Mouse (Mus musculus): Measurements from ENCODE around the gene Nsun2. TPM values are rescaled to one million over a fixed set of nuclear protein-coding genes. Genes with fewer than 3 reads are reported as not detected.
"Not testable (repeated sequence)": the region's sequence is repeated elsewhere in the genome, so short reads cannot be mapped to it uniquely, and the experiment has no call there.

Gene Nsun2
- total RNA-seq, 2 experiments from 2014 or later, result 49.5 to 50.7 TPM

DNA sequence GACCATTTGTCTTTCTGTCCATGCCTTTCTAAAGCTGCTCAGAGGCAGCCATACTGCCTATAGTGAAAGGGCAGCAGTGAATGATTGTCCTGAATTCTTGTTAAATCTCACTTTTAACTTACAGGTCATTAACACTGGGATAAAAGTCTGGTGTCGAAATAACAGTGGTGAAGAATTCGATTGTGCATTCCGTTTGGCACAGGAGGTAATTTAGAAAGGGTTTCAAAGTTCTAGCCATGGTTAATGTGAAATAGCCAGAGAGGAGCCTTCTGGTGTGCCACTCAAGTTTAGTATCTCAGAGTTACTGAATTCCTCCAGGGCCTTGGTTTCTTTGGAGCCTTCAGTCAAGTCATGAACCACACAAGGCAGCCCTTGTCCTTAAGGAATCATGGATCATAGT is 97.6 kb downstream of the Nsun2 start:
- DNase-seq (ENCODE audit: low spot score in 2 of 2), result no peak

GRCm38 (mm10) chr13:69631659-69632058 is 98.1 kb downstream of the Nsun2 start:
- no peak for DNase-seq (ENCODE audit: low spot score in 2 of 2)

DNA sequence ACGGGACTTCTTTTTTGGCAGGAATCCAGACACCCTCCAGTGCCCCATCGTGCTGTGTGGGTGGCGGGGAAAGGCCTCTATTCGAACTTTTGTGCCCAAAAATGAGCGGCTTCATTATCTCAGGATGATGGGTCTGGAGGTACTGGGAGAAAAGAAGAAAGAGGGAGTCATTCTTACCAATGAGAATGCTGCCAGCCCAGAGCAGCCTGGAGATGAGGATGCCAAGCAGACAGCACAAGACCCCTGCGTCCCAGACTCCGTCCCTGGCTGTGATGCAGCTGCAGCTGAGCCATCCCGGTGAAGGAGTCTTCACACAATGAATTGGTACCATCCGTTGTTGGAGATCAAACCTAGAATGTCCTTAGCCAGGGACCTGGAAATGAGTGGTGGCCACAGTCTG is 100.0 kb downstream of the Nsun2 start:
- DNase-seq (ENCODE audit: low spot score in 2 of 2), result no peak

- no peak for DNase-seq (ENCODE audit: low spot score in 2 of 2)
Measured at GRCm38 (mm10) chr13:69633988-69634387, 100.4 kb downstream of the Nsun2 start.

DNA sequence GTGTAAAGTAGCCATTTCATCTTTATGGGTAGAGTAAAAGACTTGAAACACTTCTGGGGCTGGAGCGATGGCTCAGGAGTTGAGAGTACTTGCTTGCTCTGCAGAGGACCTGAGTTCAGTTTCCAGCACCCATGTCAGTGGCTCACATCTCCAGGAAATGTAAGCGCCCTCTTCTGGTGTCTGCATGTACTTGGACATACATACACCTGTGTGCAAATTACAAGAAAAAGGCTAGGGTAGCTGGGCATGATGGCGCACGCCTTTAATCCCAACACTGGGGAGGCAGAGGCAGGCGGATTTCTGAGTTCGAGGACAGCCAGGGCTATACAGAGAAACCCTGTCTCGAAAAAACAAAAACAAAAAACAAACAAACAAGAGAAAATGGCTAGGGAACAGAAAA is 102.3 kb downstream of the Nsun2 start:
- not testable (repeated sequence) for DNase-seq (ENCODE audit: low spot score in 2 of 2)

DNA sequence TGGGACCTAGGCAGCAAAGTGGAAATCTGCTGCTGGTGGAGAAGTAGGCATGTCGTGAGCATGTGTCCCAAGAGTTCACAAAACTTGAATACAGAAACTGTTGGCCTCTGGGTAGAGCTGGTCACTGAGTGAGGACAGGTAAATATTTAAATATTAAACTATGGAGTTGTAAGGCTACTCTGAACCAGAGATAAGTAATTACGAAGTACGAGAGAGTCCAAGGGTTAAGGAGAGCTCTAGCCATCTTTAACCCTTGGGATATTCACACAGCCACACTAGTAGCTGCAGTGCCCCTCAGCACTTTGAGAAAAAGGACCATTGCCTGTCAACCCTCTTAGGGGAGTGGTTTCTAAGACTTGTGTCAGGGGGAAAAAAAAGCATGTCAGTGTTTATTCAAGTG is 102.8 kb downstream of the Nsun2 start:
- no peak for DNase-seq (ENCODE audit: low spot score in 2 of 2)

GRCm38 (mm10) chr13:69636816-69637215 is 103.3 kb downstream of the Nsun2 start:
- DNase-seq (ENCODE audit: low spot score in 2 of 2), result no peak

DNA sequence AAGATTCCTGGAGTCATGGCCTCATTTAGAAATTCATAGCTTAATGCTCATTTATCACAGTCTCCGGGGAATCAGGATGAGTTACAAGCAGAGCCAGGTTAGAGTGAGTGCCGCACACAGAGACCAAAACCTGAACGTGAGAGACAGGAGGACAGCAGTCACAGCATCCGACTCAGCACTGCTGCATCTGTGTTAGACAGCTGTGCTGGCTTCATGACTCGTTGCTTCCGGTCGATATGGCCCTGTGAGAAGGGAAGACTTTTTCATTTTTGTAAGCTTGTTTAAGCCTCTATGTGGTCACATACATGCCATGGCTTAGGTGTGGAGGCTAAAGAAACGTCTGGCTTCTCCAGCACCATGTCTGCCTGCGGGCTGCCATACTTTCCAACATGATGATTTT is 104.1 kb downstream of the Nsun2 start:
- no peak for DNase-seq (ENCODE audit: low spot score in 2 of 2)

DNA sequence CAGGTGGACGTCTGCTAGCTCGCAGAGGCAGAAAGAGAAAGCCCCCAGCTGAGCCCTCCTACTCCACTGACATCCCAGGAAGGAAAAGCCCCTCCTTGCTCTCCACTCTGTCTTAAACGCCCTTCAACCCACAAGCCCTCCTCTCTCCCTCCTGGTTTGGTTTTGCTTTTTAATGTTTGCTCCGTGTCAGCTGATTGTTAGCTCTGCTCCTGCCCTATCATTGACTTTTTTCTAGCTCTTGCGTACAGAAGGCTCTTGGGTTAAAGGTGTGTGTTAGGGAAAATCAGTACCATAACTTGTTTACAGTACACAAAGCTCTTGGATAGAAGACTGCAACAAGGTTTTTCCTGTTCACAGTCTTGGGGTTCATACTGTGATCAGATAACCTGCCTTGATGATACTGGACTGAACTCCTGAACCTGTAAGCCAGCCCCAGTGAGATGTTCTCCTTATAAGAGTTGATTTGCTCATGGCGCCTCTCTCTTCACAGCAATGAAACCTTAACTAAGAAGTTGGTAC is 104.6 kb downstream of the Nsun2 start:
- DNase-seq (ENCODE audit: low spot score in 2 of 2), result no peak

DNA sequence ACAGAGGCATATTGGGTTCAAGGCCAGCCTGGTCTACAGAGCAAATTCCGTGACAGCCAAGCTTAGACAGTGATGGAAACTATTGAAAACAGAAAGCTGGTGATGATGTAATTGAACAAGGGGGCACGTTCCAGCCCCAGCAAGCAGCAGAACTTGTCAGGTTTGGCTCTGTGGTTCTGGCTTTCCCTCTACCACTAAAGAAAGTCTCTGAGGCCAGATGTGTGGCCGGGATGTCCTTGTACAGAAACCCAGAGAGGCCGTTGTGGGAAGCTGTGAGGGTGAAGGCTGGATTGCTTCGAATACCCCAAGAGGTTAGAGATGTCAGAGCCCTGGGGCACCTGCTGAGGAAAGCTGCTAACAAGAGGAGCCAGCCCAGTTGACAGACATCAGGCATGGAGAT is 105.7 kb downstream of the Nsun2 start:
- no peak for DNase-seq (ENCODE audit: low spot score in 2 of 2)

DNA sequence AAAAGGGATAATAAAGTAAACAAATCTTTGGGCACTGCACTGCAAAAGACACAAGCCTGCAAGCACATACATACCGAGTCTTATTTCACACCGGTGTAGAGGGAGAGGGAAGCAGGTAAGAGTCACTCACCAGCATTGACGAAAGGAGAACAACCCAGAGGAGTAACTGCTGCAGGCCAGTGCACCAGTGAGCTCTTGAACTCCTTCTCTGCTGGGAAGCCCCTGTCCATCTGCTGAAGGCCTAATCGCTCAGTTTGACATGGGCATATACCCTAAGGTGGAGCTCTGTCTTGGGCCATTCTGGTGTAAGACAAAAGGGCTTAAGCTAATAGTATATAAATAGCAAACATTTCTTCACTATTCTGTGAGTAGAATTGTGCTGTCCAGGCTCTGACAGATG is 106.6 kb downstream of the Nsun2 start:
- no peak for DNase-seq (ENCODE audit: low spot score in 2 of 2)

DNA sequence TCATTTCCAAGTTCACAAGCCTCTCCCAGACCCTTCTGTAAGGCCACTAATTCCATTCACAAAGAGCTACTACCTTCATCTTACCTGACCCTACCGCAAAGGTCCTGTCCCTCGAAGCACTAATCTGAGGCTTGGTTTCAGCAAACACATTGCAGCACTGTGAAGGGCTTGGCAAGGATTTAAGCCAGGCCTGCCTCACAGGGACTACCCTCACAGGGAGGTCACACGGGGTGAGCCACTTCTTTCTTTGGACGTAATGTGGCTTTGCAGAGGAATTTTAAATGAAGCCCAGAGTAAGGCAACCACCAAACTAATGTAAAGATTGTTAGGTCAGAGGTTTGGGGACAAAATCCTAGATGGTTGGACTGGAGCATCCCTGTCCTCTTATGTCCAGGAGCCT is 107.0 kb downstream of the Nsun2 start:
- no peak for DNase-seq (ENCODE audit: low spot score in 2 of 2)

DNA sequence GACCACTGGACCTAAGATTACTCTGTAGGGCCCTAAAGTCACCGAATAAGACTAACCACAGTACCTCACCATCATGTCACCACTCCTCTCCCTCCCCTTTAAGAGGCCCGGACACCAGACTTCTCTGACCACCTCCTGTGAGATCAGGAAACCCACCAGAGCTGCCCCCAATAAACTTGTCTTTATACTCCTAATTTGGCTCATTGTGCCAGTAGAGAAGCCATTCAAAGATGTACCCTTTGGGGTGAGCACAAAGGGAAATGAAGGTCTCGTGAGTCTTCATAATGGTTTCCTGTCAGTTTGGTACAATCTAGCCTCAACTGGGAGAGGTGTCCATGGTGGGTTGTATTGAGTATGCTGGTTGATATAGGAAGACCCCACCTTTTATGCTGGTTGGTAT is 107.5 kb downstream of the Nsun2 start:
- DNase-seq (ENCODE audit: low spot score in 2 of 2), result no peak

- DNase-seq (ENCODE audit: low spot score in 2 of 2), result no peak
Measured at GRCm38 (mm10) chr13:69642656-69643216, 109.2 kb downstream of the Nsun2 start.

DNA sequence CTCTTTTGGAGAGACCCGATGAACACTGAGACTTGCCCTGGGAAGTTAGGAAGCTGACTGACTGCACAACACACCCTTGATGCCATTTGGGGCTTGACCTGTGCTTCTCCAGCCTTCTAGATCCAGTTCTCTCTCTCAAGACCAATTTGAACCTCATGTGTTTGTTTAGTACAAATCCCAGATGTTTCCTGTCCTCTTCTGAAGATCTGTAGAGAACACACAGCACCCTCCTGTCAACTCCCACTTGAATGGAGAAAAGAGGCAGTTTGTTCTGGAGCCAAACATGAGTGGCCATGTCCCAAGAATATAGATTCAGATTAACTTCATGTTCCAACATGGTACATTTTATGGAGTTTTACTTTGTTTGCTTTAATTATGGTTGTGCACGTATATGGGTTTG is 110.4 kb downstream of the Nsun2 start:
- no peak for DNase-seq (ENCODE audit: low spot score in 2 of 2)

DNA sequence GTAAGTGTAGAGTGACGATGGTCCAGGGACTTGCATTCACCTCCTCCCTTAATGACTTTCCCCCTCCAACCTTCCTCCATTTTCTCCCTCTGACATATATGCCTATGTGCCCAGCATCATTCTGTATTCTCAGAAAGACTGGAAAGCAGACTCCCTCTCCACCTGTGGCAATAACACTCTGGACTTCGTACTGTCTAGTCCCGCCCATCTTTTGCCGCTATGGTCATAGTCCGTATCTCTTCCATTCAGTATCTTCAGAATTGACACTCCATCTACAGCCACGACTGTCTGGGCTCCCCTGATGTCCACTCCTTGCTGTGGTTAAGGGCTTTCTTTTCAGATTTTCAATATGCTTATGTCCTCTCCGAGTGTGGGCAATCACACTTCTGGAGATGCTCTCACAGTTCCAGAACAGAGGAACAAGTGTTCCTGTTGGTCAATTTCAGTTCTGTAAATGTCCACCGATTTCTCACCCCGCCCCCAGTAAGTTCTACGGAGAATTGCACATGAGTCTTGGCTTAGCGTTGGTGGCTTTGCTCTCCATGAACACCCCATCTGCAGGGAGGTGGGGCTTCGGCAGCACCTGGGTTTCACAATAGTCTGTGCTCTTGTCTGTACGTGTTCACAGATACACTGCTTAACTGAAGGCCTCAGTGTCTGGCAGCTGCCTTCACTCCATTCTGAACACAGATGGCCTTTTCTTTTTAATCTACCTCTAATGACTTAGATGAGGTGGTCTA is 111.1 kb downstream of the Nsun2 start:
- DNase-seq (ENCODE audit: low spot score in 2 of 2), result no peak

- DNase-seq (ENCODE audit: low spot score in 2 of 2), result no peak
Measured at GRCm38 (mm10) chr13:69645694-69646423, 112.3 kb downstream of the Nsun2 start.

DNA sequence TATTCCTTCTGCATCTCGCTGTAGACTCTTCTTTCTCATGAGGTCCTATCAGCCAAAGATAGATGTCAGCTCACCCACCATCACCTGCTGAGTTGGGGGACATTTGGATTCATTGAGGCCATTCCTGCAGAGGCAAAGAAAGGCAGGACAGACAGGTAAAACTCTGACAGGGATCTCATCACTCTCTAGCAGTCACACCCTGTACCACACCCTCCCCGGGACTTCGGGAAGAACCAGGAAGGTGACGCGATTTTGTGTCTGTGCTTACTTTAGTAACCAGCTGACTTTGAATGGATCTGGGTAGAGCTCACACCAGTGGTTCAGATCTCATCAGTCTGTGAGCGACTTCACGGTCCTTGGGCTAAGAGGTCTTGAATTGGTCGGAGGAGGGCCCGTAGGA is 112.9 kb downstream of the Nsun2 start:
- no peak for DNase-seq (ENCODE audit: low spot score in 2 of 2)

- DNase-seq (ENCODE audit: low spot score in 2 of 2), result no peak
Measured at GRCm38 (mm10) chr13:69654508-69654907, 121.0 kb downstream of the Nsun2 start.

DNA sequence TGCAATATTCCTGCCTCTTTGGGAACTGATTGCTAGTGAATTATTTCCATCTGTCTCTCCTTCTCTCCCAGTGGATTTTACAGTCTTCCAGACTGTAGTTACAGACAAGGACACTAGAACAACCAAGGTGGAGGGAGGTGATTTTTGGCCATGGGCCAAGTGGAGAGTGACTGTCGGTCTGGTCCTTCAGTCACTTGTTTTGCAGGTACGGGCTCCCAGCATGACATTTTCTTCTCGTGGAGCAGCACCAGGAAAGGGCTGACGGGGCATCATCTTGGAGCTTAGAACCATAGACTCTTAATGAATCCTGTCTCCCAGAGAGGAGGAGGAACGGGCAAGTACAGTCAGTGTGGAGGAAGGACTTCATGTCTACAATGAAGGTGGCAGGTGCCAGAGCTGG is 138.6 kb downstream of the Nsun2 start:
- DNase-seq (ENCODE audit: low spot score in 2 of 2), result no peak

DNA sequence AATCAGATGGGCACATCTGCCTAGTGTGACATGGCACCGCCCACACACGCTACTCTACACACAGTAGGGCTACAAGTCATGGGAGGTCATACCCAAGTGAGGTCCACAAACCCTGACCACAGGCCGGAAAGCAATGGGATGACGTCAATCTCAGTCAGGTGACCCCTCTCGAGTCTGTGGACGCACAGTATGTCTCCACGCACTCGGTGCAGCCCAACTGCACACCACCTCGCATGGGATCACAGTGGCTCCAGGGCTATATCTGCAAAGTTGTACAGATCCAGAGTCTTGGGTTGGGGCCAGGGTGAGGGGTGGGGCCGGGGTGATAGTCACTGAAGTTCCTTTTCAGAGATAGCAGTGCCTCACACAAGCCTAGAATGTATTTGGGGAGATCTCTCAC is 139.0 kb downstream of the Nsun2 start:
- DNase-seq (ENCODE audit: low spot score in 2 of 2), result no peak

- DNase-seq (ENCODE audit: low spot score in 2 of 2), result no peak
Measured at GRCm38 (mm10) chr13:69673197-69673920, 139.8 kb downstream of the Nsun2 start.

Measured in gastrocnemius, postnatal 4 days (tissue).